Mouse (Mus musculus) neutrophil, adult 83 days (primary cell): ENCODE results near the gene Vezt. TPM values are rescaled to one million over a fixed set of nuclear protein-coding genes. Genes with fewer than 3 reads are reported as not detected.

Experiments used
- total RNA-seq, 2 experiments: library from RNA; stranded (reverse); gene quantifications; one replicate each; pipeline ENCODE4 v1.2.4; 2023

Vezt gene
- total RNA-seq: 1 to 10 TPM; 6.2 to 7.5 TPM

DNA sequence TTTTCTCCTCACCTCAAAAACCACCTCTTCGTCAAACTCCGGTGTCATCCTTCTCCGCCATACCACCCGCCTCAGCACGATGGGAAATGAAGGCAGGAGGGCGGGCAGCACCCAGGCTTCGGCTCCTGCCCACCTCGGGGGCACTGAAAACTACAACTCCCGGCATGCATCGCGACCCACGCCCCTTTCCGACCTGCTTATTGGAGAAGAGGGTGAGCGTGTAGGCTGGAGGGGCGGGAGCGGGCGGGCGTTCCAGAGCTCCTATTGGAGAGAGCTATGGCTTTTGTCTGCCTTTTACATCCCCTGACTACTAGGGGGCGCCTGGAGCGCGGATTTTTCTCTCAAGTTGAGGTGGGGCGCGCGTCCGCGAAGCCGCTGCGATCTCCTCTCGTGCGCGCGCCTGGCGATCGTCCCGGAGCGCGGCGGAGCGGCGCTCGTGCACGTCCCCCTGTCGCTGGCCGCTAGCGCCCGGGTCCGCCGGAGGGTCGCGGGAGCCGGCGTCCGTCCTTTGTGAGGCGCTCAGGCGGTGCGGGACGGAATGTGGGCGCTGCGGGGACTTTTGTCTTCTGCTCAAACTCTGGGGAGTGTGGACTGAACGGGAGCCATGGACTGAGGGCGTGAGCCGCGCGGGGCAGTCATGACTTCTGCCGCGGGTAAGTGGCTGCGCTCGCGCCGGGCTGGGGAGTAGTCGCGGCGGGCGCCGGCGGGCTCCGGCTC, at the start of gene Vezt, which contains the start of gene Fgd6:
Gene Vezt (minus strand): TSS at position 160 of the 717 bp plus-strand sequence.
Gene Fgd6 (plus strand): TSS at position 344 of the 717 bp plus-strand sequence.

GRCm38 (mm10) chr10:93897043-93897646, 138.5 kb downstream of the Vezt start, which contains the start of gene Metap2:
Metap2 (minus strand) TSS chr10:93897093.

Other genes with a start within 250 kb of the Vezt start
- gene Usp44, start 204.3 kb downstream of the Vezt start, total RNA-seq: under 1 TPM in 1 of 2 experiments, not detected in 1; 0.20 TPM
- gene Metap2, start 138.7 kb downstream of the Vezt start, total RNA-seq: 100 to 1,000 TPM; 101 to 131 TPM
- 1 to 10 TPM; 2.8 to 4.3 TPM for gene Fgd6, start 184 bp upstream of the Vezt start, total RNA-seq
- 1 to 10 TPM; 3.0 to 3.6 TPM for gene Nr2c1, start 112.2 kb upstream of the Vezt start, total RNA-seq
- gene Ndufa12, start 162.9 kb upstream of the Vezt start, total RNA-seq: 10 to 100 TPM; 48.8 to 50.1 TPM